18 mouse cellular contexts compared by ENCODE assay signal in the genomic region with DNA sequence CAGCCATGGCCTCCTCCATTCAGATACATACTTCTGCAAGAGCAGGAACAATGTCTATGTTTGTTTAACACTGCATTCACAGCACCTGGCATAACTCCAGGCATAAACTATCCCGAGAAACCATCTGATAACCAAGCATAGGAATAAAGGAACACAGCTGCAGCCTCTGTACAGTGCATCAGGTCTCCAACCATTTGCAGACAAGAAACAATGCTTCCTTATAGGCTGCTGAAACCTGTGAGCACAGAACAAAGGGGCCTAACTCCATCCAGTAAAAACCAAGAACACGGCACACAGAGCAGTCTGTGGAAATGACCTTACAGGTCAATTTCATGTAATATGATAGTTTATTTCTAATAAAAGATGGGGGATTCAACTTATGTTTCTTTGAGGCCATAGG. TPM values are rescaled to one million over a fixed set of nuclear protein-coding genes. Genes with fewer than 3 reads are reported as not detected.
DNase-seq lines count a peak whose midpoint lies in the region; ATAC-seq and TF ChIP-seq lines count a peak whose summit lies in the region.
"Had no signal": no experiment of that assay in that cellular context is flagged by ENCODE, and none has a peak within 500 bp of the region (broad histone marks: within the 10 kb centered on the region; RNA-seq: fewer than 3 reads in every experiment).

No protein-coding gene starts in this region.

- H3K4me2 ChIP-seq in heart, embryonic 13.5 days, result no peak overlapping the region
- no peak overlapping the region for H3K4me2 ChIP-seq in heart, embryonic 11.5 days
- no peak overlapping the region for H3K4me2 ChIP-seq in intestine, postnatal 0 days (replicated peaks; ENCODE audit: low read depth)
- no peak overlapping the region for H3K4me2 ChIP-seq in midbrain, embryonic 16.5 days (ENCODE audit: low read length)
- H3K4me2 ChIP-seq: forebrain, embryonic 13.5 days; liver, embryonic 13.5 days; neural tube, embryonic 12.5 days had no signal

- H3K36me3 ChIP-seq in heart, embryonic 13.5 days, result peaks cover 11% of the 10 kb centered on the region
- H3K36me3 ChIP-seq in heart, embryonic 11.5 days (ENCODE audit: control insufficient read depth, insufficient read depth, low read length), result no peaks in the 10 kb centered on the region
- peaks cover 12% of the 10 kb centered on the region; the same call in 1 of the 2 replicates for H3K36me3 ChIP-seq in intestine, postnatal 0 days (ENCODE audit: control insufficient read depth, insufficient read depth)
- H3K36me3 ChIP-seq in midbrain, embryonic 16.5 days (ENCODE audit: control insufficient read depth, insufficient read depth, low read length), result no peaks in the 10 kb centered on the region; the same call in 1 of the 2 replicates

- TF ChIP-seq CTCF in intestine, postnatal 0 days (IDR thresholded peaks at IDR 0.05; ENCODE audit: low read depth), result no peak

- H3K9me3 ChIP-seq in heart, embryonic 13.5 days, result no peaks in the 10 kb centered on the region
- H3K9me3 ChIP-seq in heart, embryonic 11.5 days (replicated peaks; ENCODE audit: control insufficient read depth, low read length), result no peaks in the 10 kb centered on the region
- H3K9me3 ChIP-seq in intestine, postnatal 0 days (ENCODE audit: control insufficient read depth), result no peaks in the 10 kb centered on the region
- H3K9me3 ChIP-seq in midbrain, embryonic 16.5 days (replicated peaks; ENCODE audit: control insufficient read depth, low read length, poor library complexity, severe bottlenecking), result no peaks in the 10 kb centered on the region
- H3K9me3 ChIP-seq: forebrain, embryonic 13.5 days; liver, embryonic 13.5 days; neural tube, embryonic 12.5 days had no signal

- no peak overlapping the region for H3K9ac ChIP-seq in heart, embryonic 13.5 days
- H3K9ac ChIP-seq in heart, embryonic 11.5 days (ENCODE audit: low read depth, low read length), result no peak overlapping the region
- no peak overlapping the region for H3K9ac ChIP-seq in intestine, postnatal 0 days (ENCODE audit: low read depth, low read length)
- H3K9ac ChIP-seq in midbrain, embryonic 16.5 days (ENCODE audit: low read depth, low read length), result no peak overlapping the region
- H3K9ac ChIP-seq: forebrain, embryonic 13.5 days; liver, embryonic 13.5 days; neural tube, embryonic 12.5 days had no signal

- ATAC-seq in heart, embryonic 13.5 days (ENCODE audit: extremely low read depth, insufficient number of reproducible peaks, low FRiP score, low TSS enrichment), result no peak
- no peak for ATAC-seq in heart, embryonic 11.5 days (replicated peaks; ENCODE audit: insufficient number of reproducible peaks, low FRiP score, low TSS enrichment)
- ATAC-seq in intestine, postnatal 0 days, result peak; percentile 67
- no peak for ATAC-seq in midbrain, embryonic 16.5 days
- ATAC-seq: forebrain, embryonic 13.5 days; Patski had no signal

- DNase-seq in brain, adult 2 months (ENCODE audit: low read depth, low spot score), result peak; percentile 16
- peak; percentile 15 for DNase-seq in lung, postnatal 14 days
- no peak for DNase-seq in retina, embryonic 14.5 days (ENCODE audit: low spot score)
- no peak for DNase-seq in urinary bladder, adult 2 months (ENCODE audit: low spot score)
- DNase-seq: cerebellum, adult 11 months; cerebellum, postnatal 36 days; gastrocnemius, postnatal 10 days; heart, postnatal 4 days; kidney, postnatal 25 days; liver, embryonic 13.5 days; thymus, postnatal 4 days had no signal

- H3K4me3 ChIP-seq in heart, embryonic 13.5 days, result no peak overlapping the region
- H3K4me3 ChIP-seq in heart, embryonic 11.5 days (ENCODE audit: low read depth, low read length), result no peak overlapping the region
- no peak overlapping the region for H3K4me3 ChIP-seq in intestine, postnatal 0 days (ENCODE audit: low read depth, low read length)
- no peak overlapping the region for H3K4me3 ChIP-seq in midbrain, embryonic 16.5 days (ENCODE audit: low read depth, low read length)
- H3K4me3 ChIP-seq: forebrain, embryonic 13.5 days; liver, embryonic 13.5 days; neural tube, embryonic 12.5 days had no signal

- H3K27ac ChIP-seq in heart, embryonic 13.5 days (replicated peaks), result 0 out of 2 replicates have a peak overlapping the region, but pooled peaks have one; percentile 7
- no peak overlapping the region for H3K27ac ChIP-seq in heart, embryonic 11.5 days (ENCODE audit: low read depth, low read length)
- H3K27ac ChIP-seq in intestine, postnatal 0 days (ENCODE audit: low read depth, low read length), result no peak overlapping the region
- no peak overlapping the region for H3K27ac ChIP-seq in midbrain, embryonic 16.5 days (ENCODE audit: low read length)
- H3K27ac ChIP-seq: forebrain, embryonic 13.5 days; liver, embryonic 13.5 days; neural tube, embryonic 12.5 days had no signal

- H3K27me3 ChIP-seq in heart, embryonic 13.5 days (replicated peaks), result no peaks in the 10 kb centered on the region
- no peaks in the 10 kb centered on the region for H3K27me3 ChIP-seq in heart, embryonic 11.5 days (ENCODE audit: control insufficient read depth, insufficient read depth, low read length)
- H3K27me3 ChIP-seq in intestine, postnatal 0 days (replicated peaks; ENCODE audit: control insufficient read depth, insufficient read depth, low read length), result no peaks in the 10 kb centered on the region
- H3K27me3 ChIP-seq in midbrain, embryonic 16.5 days (ENCODE audit: control insufficient read depth, insufficient read depth, low read depth, low read length), result no peaks in the 10 kb centered on the region
- H3K27me3 ChIP-seq: forebrain, embryonic 13.5 days; liver, embryonic 13.5 days; neural tube, embryonic 12.5 days; Patski had no signal

- peaks cover 23% of the 10 kb centered on the region for H3K4me1 ChIP-seq in heart, embryonic 13.5 days
- no peaks in the 10 kb centered on the region for H3K4me1 ChIP-seq in heart, embryonic 11.5 days (ENCODE audit: control insufficient read depth, insufficient read depth, low read length)
- H3K4me1 ChIP-seq in intestine, postnatal 0 days (replicated peaks; ENCODE audit: control insufficient read depth, insufficient read depth, low read length), result no peaks in the 10 kb centered on the region
- H3K4me1 ChIP-seq in midbrain, embryonic 16.5 days (ENCODE audit: control insufficient read depth, insufficient read depth, low read length), result no peaks in the 10 kb centered on the region
- H3K4me1 ChIP-seq: forebrain, embryonic 13.5 days; neural tube, embryonic 12.5 days had no signal

- 51% methylated on average over 2 of the region's 2 CpGs for WGBS in heart, embryonic 13.5 days
- WGBS in heart, embryonic 11.5 days (ENCODE audit: insufficient replicate concordance), result 55% methylated on average over 2 of the region's 2 CpGs
- WGBS in intestine, postnatal 0 days, result 14% methylated on average over 2 of the region's 2 CpGs
- WGBS in midbrain, embryonic 16.5 days, result 49% methylated on average over 2 of the region's 2 CpGs

RNA-seq across cellular contexts. Expression of a gene that starts 39.0 kb away (rescaled TPM):
- 26.6 and 28.1 TPM in 2 replicates for polyA plus RNA-seq in heart, embryonic 13.5 days (2015; fragmentation: Nextera tagmentation; extraction: Ambion mirVana)
- polyA plus RNA-seq in heart, embryonic 11.5 days (2014; fragmentation: Nextera tagmentation; extraction: Ambion mirVana), result 28.8 and 29.3 TPM in 2 replicates
- polyA plus RNA-seq in intestine, postnatal 0 days (2015; fragmentation: Nextera tagmentation; extraction: Ambion mirVana), result 21.8 and 25.2 TPM in 2 replicates
- 50.7 and 53.9 TPM in 2 replicates for polyA plus RNA-seq in midbrain, embryonic 16.5 days (2015; fragmentation: Nextera tagmentation; extraction: Ambion mirVana)
- polyA plus RNA-seq in urinary bladder, adult 2 months (2012; rRNA removed), result 31.1 and 34.1 TPM in 2 replicates

Comparison
In these comparisons a context has a peak if more than half of its experiments do, and no peak if none do; other contexts are left out.
1. DNase-seq: peak in brain, adult 2 months (single experiment) and lung, postnatal 14 days (single experiment); none in retina, embryonic 14.5 days (single experiment) and urinary bladder, adult 2 months (single experiment).